Mouse (Mus musculus): ENCODE measurements around the gene Prr7.

DNA sequence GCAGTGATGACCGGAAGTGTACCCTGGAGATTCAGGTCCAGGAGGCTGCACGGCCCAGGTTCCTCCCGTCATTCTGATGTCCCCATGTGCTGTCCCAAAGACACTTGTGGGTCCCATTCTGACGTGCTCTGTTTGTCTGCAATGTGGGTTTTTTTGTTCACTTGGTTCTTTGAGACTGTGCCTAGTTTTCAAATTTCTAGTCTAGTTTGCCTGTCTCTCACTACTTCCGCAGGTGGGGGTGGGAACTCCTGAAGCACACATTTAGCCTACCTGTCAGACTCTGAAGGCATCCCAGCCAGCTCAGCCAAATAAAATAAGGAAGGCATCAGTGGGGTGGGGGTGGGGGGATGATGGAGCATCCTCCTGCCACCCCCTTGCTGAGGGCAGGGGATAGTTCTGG lies 15.9 kb upstream of the Prr7 start:
- no peak for TF ChIP-seq CTCF (IDR thresholded peaks at IDR 0.05; ENCODE audit: low read depth)
- no peak for TF ChIP-seq EP300 (IDR thresholded peaks at IDR 0.05; ENCODE audit: low read depth)

Data from heart, postnatal 0 days (tissue).